ENCODE assay signal across 23 mouse cellular contexts in the genomic region with DNA sequence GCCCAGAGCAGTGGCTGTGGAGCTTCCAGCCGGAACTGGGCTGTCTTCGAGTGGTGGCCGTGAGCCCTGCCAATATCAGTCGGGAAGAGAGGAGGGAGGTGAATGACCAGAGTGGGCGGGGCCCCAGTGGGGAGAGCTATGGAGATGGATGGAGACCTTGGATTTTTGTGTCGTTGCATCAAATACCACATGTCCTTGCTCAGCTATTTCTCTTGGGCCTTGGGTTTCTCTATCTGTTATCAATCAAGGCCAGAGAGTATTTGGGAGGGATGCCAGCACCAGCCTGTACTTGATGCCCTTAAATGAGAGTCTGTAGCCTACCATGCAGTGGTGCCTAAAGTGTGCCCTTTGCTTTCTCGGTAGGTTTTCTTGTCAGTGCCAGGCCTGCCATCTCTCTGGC. TPM values are rescaled to one million over a fixed set of nuclear protein-coding genes. Genes with fewer than 3 reads are reported as not detected.
DNase-seq lines count a peak whose midpoint lies in the region; ATAC-seq and TF ChIP-seq lines count a peak whose summit lies in the region.
"Had no signal": no experiment of that assay in that cellular context is flagged by ENCODE, and none has a peak within 500 bp of the region (broad histone marks: within the 10 kb centered on the region; RNA-seq: fewer than 3 reads in every experiment).

No protein-coding gene starts in this region.

- H3K9ac ChIP-seq in midbrain, postnatal 0 days (replicated peaks; ENCODE audit: low read length, poor library complexity, severe bottlenecking): 0 out of 2 replicates have a peak overlapping the region, but pooled peaks have one; percentile 19
- no peak overlapping the region for H3K9ac ChIP-seq in midbrain, embryonic 11.5 days (ENCODE audit: low read length)
- H3K9ac ChIP-seq: forebrain, postnatal 0 days; heart, embryonic 15.5 days; hindbrain, embryonic 12.5 days; neural tube, embryonic 12.5 days had no signal

- no peak overlapping the region; the same call in 1 of the 2 replicates for H3K27ac ChIP-seq in heart, embryonic 10.5 days
- no peak overlapping the region for H3K27ac ChIP-seq in midbrain, postnatal 0 days (ENCODE audit: low read depth, low read length)
- H3K27ac ChIP-seq in midbrain, embryonic 11.5 days (ENCODE audit: low read depth, low read length): no peak overlapping the region
- no peak overlapping the region for H3K27ac ChIP-seq in kidney, adult 2 months (ENCODE audit: insufficient read depth, low read depth, low read length)
- H3K27ac ChIP-seq: forebrain, embryonic 10.5 days; heart, embryonic 15.5 days; hindbrain, embryonic 12.5 days; kidney, postnatal 0 days; midbrain, embryonic 10.5 days; neural tube, embryonic 12.5 days had no signal

- H3K9me3 ChIP-seq in heart, embryonic 10.5 days: no peaks in the 10 kb centered on the region
- H3K9me3 ChIP-seq in midbrain, postnatal 0 days (ENCODE audit: low read length): no peaks in the 10 kb centered on the region
- no peaks in the 10 kb centered on the region for H3K9me3 ChIP-seq in midbrain, embryonic 11.5 days (ENCODE audit: control insufficient read depth, low read length)
- H3K9me3 ChIP-seq: forebrain, embryonic 10.5 days; G1E; heart, embryonic 15.5 days; hindbrain, embryonic 12.5 days; midbrain, embryonic 10.5 days; neural tube, embryonic 12.5 days had no signal

- DNase-seq in heart, postnatal 10 days: peak; percentile 32 to 44
- no peak for DNase-seq in heart, embryonic 10.5 days (ENCODE audit: low spot score)
- DNase-seq in midbrain, postnatal 0 days (ENCODE audit: low spot score): no peak
- DNase-seq in midbrain, embryonic 11.5 days (ENCODE audit: low spot score, missing footprints): no peak
- DNase-seq in adrenal gland, postnatal 10 days: peak; percentile 91
- DNase-seq in testis, postnatal 10 days (ENCODE audit: low spot score): peak; percentile 73
- DNase-seq in kidney, adult 2 months: no peak
- no peak for DNase-seq in MN1 (ENCODE audit: low spot score)
- DNase-seq: cerebellum, adult 8-10 months; forebrain, postnatal 0 days; left cerebral cortex, postnatal 4 days; liver; lung, postnatal 14 days; right cerebral cortex, postnatal 14 days; thymus, adult 2 months had no signal

- no peaks in the 10 kb centered on the region for H3K27me3 ChIP-seq in heart, embryonic 10.5 days (ENCODE audit: insufficient read depth, poor library complexity, severe bottlenecking)
- H3K27me3 ChIP-seq in midbrain, postnatal 0 days (ENCODE audit: insufficient read depth, low read length): no peaks in the 10 kb centered on the region
- no peaks in the 10 kb centered on the region for H3K27me3 ChIP-seq in midbrain, embryonic 11.5 days (ENCODE audit: control insufficient read depth, insufficient read depth, low read length)
- H3K27me3 ChIP-seq in kidney, adult 2 months (replicated peaks; ENCODE audit: control insufficient read depth, insufficient read depth, low read length): no peaks in the 10 kb centered on the region
- H3K27me3 ChIP-seq: heart, embryonic 15.5 days; hindbrain, embryonic 12.5 days; neural tube, embryonic 12.5 days had no signal

- H3K4me1 ChIP-seq in heart, embryonic 10.5 days: peaks cover 45% of the 10 kb centered on the region
- H3K4me1 ChIP-seq in midbrain, postnatal 0 days (ENCODE audit: insufficient read depth, low read length): 0 out of 2 replicates have a peak, but pooled peaks cover 5% of the 10 kb centered on the region
- H3K4me1 ChIP-seq in midbrain, embryonic 11.5 days (ENCODE audit: control insufficient read depth, insufficient read depth, low read length): peaks cover 12% of the 10 kb centered on the region
- H3K4me1 ChIP-seq in kidney, adult 2 months (ENCODE audit: control insufficient read depth, insufficient read depth, low read length): peaks cover 10% of the 10 kb centered on the region; the same call in 1 of the 2 replicates

- intact Hi-C loops in heart, postnatal 10 days (cut with DNase I): no loop called here

- no peak overlapping the region for H3K4me3 ChIP-seq in heart, embryonic 10.5 days
- H3K4me3 ChIP-seq in midbrain, postnatal 0 days (ENCODE audit: low read depth, low read length): no peak overlapping the region
- no peak overlapping the region for H3K4me3 ChIP-seq in midbrain, embryonic 11.5 days (ENCODE audit: low read depth, low read length)
- H3K4me3 ChIP-seq in kidney, adult 2 months (ENCODE audit: insufficient read depth, low read depth, low read length): no peak overlapping the region
- H3K4me3 ChIP-seq: forebrain, embryonic 10.5 days; heart, embryonic 15.5 days; hindbrain, embryonic 12.5 days; midbrain, embryonic 10.5 days; neural tube, embryonic 12.5 days had no signal

- no peak overlapping the region for H3K4me2 ChIP-seq in midbrain, postnatal 0 days (ENCODE audit: low read depth, low read length, poor library complexity, severe bottlenecking)
- no peak overlapping the region for H3K4me2 ChIP-seq in midbrain, embryonic 11.5 days
- H3K4me2 ChIP-seq: heart, embryonic 15.5 days; hindbrain, embryonic 12.5 days; neural tube, embryonic 12.5 days had no signal

- 72% methylated on average over 7 of the region's 7 CpGs for WGBS in heart, embryonic 10.5 days
- 68% methylated on average over 7 of the region's 7 CpGs for WGBS in midbrain, postnatal 0 days
- 73% methylated on average over 7 of the region's 7 CpGs for WGBS in midbrain, embryonic 11.5 days
- WGBS in kidney, adult 2 months: 59% methylated on average over 7 of the region's 7 CpGs

- no peak for TF ChIP-seq CTCF in midbrain, postnatal 0 days (IDR thresholded peaks at IDR 0.05)
- no peak for TF ChIP-seq CTCF in kidney, adult 2 months (conservative IDR thresholded peaks at IDR 0.05; ENCODE audit: insufficient read depth, insufficient read length, low read depth, low read length)

- no peak for TF ChIP-seq POLR2A in kidney, adult 2 months (IDR thresholded peaks at IDR 0.05; ENCODE audit: low read depth, low read length)

- peaks cover 87% of the 10 kb centered on the region for H3K36me3 ChIP-seq in heart, embryonic 10.5 days
- peaks cover 54% of the 10 kb centered on the region for H3K36me3 ChIP-seq in midbrain, postnatal 0 days (ENCODE audit: insufficient read depth, low read length)
- peaks cover 50% of the 10 kb centered on the region for H3K36me3 ChIP-seq in midbrain, embryonic 11.5 days (ENCODE audit: control insufficient read depth, insufficient read depth, low read length)
- no peaks in the 10 kb centered on the region for H3K36me3 ChIP-seq in kidney, adult 2 months (ENCODE audit: control insufficient read depth, insufficient read depth, low read length)
- H3K36me3 ChIP-seq: G1E had no signal

- ATAC-seq in midbrain, postnatal 0 days (ENCODE audit: low FRiP score): no peak
- ATAC-seq in midbrain, embryonic 11.5 days (ENCODE audit: low FRiP score): no peak
- ATAC-seq: forebrain, postnatal 0 days; intestine, postnatal 0 days had no signal

RNA-seq across cellular contexts. Expression of a gene that starts 8.1 kb away (rescaled TPM):
- total RNA-seq in heart, postnatal 10 days (2021): 10 to 100 TPM; 23.8 to 28.3 TPM
- polyA plus RNA-seq in heart, embryonic 10.5 days (2016; fragmentation: Nextera tagmentation; extraction: Ambion mirVana): 11.5 and 14.2 TPM in 2 replicates
- total RNA-seq in midbrain, postnatal 0 days (2014; rRNA removed): 64.8 and 73.2 TPM in 2 replicates
- polyA plus RNA-seq in midbrain, postnatal 0 days (2015; fragmentation: Nextera tagmentation; extraction: Ambion mirVana): 10.2 and 11.1 TPM in 2 replicates
- polyA plus RNA-seq in midbrain, embryonic 11.5 days (2014; fragmentation: Nextera tagmentation; extraction: Ambion mirVana): 17.1 and 17.7 TPM in 2 replicates
- total RNA-seq in adrenal gland, postnatal 10 days (2021): 10 to 100 TPM; 46.9 to 69.6 TPM
- polyA plus RNA-seq in kidney, adult 2 months (2012; rRNA removed): 16.7 and 21.7 TPM in 2 replicates
- polyA plus RNA-seq: G1E had no signal

RNA-seq across cellular contexts. Expression of a gene that starts 20.9 kb away (rescaled TPM):
- 100 to 1,000 TPM; 272 to 274 TPM for total RNA-seq in heart, postnatal 10 days (2021)
- polyA plus RNA-seq in heart, embryonic 10.5 days (2016; fragmentation: Nextera tagmentation; extraction: Ambion mirVana): 734 and 774 TPM in 2 replicates
- 129 and 162 TPM in 2 replicates for total RNA-seq in midbrain, postnatal 0 days (2014; rRNA removed)
- polyA plus RNA-seq in midbrain, postnatal 0 days (2015; fragmentation: Nextera tagmentation; extraction: Ambion mirVana): 766 and 825 TPM in 2 replicates
- 819 and 852 TPM in 2 replicates for polyA plus RNA-seq in midbrain, embryonic 11.5 days (2014; fragmentation: Nextera tagmentation; extraction: Ambion mirVana)
- 100 to 1,000 TPM; 336 to 351 TPM for total RNA-seq in adrenal gland, postnatal 10 days (2021)
- polyA plus RNA-seq in kidney, adult 2 months (2012; rRNA removed): 42.4 and 80.7 TPM in 2 replicates

RNA-seq across cellular contexts. Expression of a gene that starts 21.0 kb away (rescaled TPM):
- 10 to 100 TPM; 10.3 to 12.4 TPM for total RNA-seq in heart, postnatal 10 days (2021)
- 19.1 and 19.7 TPM in 2 replicates for polyA plus RNA-seq in heart, embryonic 10.5 days (2016; fragmentation: Nextera tagmentation; extraction: Ambion mirVana)
- 6.9 and 7.4 TPM in 2 replicates for total RNA-seq in midbrain, postnatal 0 days (2014; rRNA removed)
- 4.8 and 7.1 TPM in 2 replicates for polyA plus RNA-seq in midbrain, postnatal 0 days (2015; fragmentation: Nextera tagmentation; extraction: Ambion mirVana)
- polyA plus RNA-seq in midbrain, embryonic 11.5 days (2014; fragmentation: Nextera tagmentation; extraction: Ambion mirVana): 11.4 and 14.2 TPM in 2 replicates
- total RNA-seq in adrenal gland, postnatal 10 days (2021): 10 to 100 TPM; 15.7 to 19.4 TPM
- 11.4 and 11.7 TPM in 2 replicates for polyA plus RNA-seq in kidney, adult 2 months (2012; rRNA removed)

RNA-seq across cellular contexts. Expression of a gene that starts 29.3 kb away (rescaled TPM):
- 10 to 100 TPM in 1 of 2 experiments, 1 to 10 TPM in 1; 9.2 to 10.4 TPM for total RNA-seq in heart, postnatal 10 days (2021)
- 20.6 and 26.8 TPM in 2 replicates for polyA plus RNA-seq in heart, embryonic 10.5 days (2016; fragmentation: Nextera tagmentation; extraction: Ambion mirVana)
- total RNA-seq in midbrain, postnatal 0 days (2014; rRNA removed): 34.7 and 35.1 TPM in 2 replicates
- polyA plus RNA-seq in midbrain, postnatal 0 days (2015; fragmentation: Nextera tagmentation; extraction: Ambion mirVana): 32.9 and 34.7 TPM in 2 replicates
- 21.7 and 25.0 TPM in 2 replicates for polyA plus RNA-seq in midbrain, embryonic 11.5 days (2014; fragmentation: Nextera tagmentation; extraction: Ambion mirVana)
- total RNA-seq in adrenal gland, postnatal 10 days (2021): 10 to 100 TPM; 13.8 to 14.2 TPM
- polyA plus RNA-seq in kidney, adult 2 months (2012; rRNA removed): 20.2 and 20.9 TPM in 2 replicates

RNA-seq across cellular contexts. Expression of a gene that starts 43.7 kb away (rescaled TPM):
- 10 to 100 TPM in 1 of 2 experiments, 1 to 10 TPM in 1; 9.8 to 12.2 TPM for total RNA-seq in heart, postnatal 10 days (2021)
- polyA plus RNA-seq in heart, embryonic 10.5 days (2016; fragmentation: Nextera tagmentation; extraction: Ambion mirVana): 8.2 and 8.9 TPM in 2 replicates
- 22.5 and 28.1 TPM in 2 replicates for total RNA-seq in midbrain, postnatal 0 days (2014; rRNA removed)
- 14.8 and 18.6 TPM in 2 replicates for polyA plus RNA-seq in midbrain, postnatal 0 days (2015; fragmentation: Nextera tagmentation; extraction: Ambion mirVana)
- polyA plus RNA-seq in midbrain, embryonic 11.5 days (2014; fragmentation: Nextera tagmentation; extraction: Ambion mirVana): 7.1 and 7.3 TPM in 2 replicates
- total RNA-seq in adrenal gland, postnatal 10 days (2021): 10 to 100 TPM; 14.0 to 15.9 TPM
- polyA plus RNA-seq in kidney, adult 2 months (2012; rRNA removed): 45.2 and 46.7 TPM in 2 replicates

Comparison
In these comparisons a context has a peak if more than half of its experiments do, and no peak if none do; other contexts are left out.
1. DNase-seq: peak in heart, postnatal 10 days (2 of 2), adrenal gland, postnatal 10 days (single experiment) and testis, postnatal 10 days (single experiment); none in heart, embryonic 10.5 days (single experiment), midbrain, postnatal 0 days (single experiment), midbrain, embryonic 11.5 days (single experiment), kidney, adult 2 months (single experiment) and MN1 (single experiment).